Mouse (Mus musculus) adipose tissue, adult 10 weeks (tissue): ENCODE data around the gene Disc1. TPM values are rescaled to one million over a fixed set of nuclear protein-coding genes. Genes with fewer than 3 reads are reported as not detected.

Experiments used
- polyA plus RNA-seq: library from polyadenylated mRNA; stranded (reverse); fragments of 350-450 nt; fragmentation: Illumina TruSeq; extraction: RNeasy Lipid Tissue Mini Kit (QIAGEN cat#74804); gene quantifications from one replicate; pipeline ENCODE4 v1.2.3, GENCODE M21; 2014; ENCODE audit warnings: low read depth, low replicate concordance

The Disc1 gene
- 1.1 TPM for polyA plus RNA-seq

DNA sequence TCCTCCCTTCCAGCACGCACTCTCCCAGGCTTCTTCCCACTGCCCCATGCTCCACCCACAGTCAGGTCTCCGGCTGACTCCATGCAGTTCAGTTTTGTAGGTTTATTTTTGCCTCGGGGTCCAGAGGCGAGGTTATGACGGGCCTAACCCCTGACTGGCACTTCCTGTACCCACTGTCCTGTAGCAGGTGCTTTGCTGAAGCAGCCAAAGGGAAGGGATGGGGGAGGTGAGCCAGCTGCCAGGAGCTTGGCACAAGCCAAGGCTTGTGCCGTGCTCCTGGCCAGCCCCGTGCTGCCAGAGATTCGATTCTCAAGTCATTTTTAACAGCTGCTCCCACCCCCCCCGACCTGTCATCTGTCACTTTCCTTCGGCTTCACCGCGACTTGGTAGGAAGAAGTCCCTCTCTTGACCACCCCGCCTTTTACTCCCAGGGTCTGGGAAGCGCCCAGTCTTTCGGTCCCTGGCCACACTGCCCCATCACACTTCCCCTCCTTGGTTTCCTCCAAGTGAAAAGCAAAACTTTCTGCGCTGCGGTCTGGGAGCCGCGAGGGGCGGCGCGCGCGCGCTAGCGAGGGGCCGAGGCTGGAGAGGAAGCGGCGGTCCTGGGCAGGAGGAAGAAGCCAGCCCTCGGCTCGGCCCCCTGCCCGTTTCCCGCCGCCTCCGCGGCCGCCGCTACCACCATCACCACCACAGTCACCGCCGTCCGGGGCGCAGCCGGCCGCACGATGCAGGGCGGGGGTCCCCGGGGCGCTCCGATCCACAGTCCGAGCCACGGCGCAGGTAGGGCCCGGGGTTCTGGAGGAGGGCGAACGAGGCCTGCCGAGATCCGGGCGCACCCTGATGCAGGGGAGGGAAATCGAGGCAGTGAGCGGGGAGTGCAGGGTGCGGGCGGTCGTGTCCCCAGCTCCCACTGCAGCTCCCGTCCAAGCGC lies at the start of gene Disc1:
Gene Disc1, plus strand, starts transcription at position 691 of the 931 bp plus-strand sequence.

GRCm38 (mm10) chr8:125012695-125013627 lies 41.0 kb upstream of the Disc1 start, which contains the start of gene Tsnax:
Gene Tsnax (plus strand): TSS chr8:125012997.

Other genes with a start within 250 kb of the Disc1 start
- 125 TPM for gene Gnpat, start 191.2 kb upstream of the Disc1 start, polyA plus RNA-seq
- 19.3 TPM for gene 2810004N23Rik, start 191.1 kb upstream of the Disc1 start, polyA plus RNA-seq
- 6.7 TPM for gene Exoc8, start 156.5 kb upstream of the Disc1 start, polyA plus RNA-seq
- gene Sprtn, start 156.3 kb upstream of the Disc1 start, polyA plus RNA-seq = 15.6 TPM
- 30.1 TPM for gene Egln1, start 104.9 kb upstream of the Disc1 start, polyA plus RNA-seq
- 63.0 TPM for gene Tsnax, start 41.2 kb upstream of the Disc1 start, polyA plus RNA-seq